Mouse (Mus musculus) thymus, adult 2 months (tissue): ENCODE data around the gene Tmem221. TPM values are rescaled to one million over a fixed set of nuclear protein-coding genes. Genes with fewer than 3 reads are reported as not detected.

Source experiments
- DNase-seq: peaks from one replicate; pipeline ENCODE4 v3.0.0; 2021
- H3K27ac ChIP-seq: fragments of 200-500 bp; 2 replicates; pipeline ENCODE4 v1.5.1; 2012; ENCODE audit warnings: low read length, control low read depth; ENCODE audit not compliant: control insufficient read depth, insufficient read depth
- H3K27me3 ChIP-seq: fragments of 200-500 bp; 2 replicates; pipeline ENCODE4 v1.6.1; 2012; ENCODE audit warnings: mild to moderate bottlenecking, low read length, moderate library complexity, mixed read lengths; ENCODE audit not compliant: control insufficient read depth, insufficient read depth
- H3K36me3 ChIP-seq: fragments of 200-500 bp; 2 replicates; pipeline ENCODE4 v1.6.1; 2012; ENCODE audit warnings: mild to moderate bottlenecking, low read length, moderate library complexity; ENCODE audit not compliant: control insufficient read depth, insufficient read depth
- H3K4me1 ChIP-seq: fragments of 200-500 bp; replicated peaks from 2 replicates; pipeline ENCODE4 v1.6.1; 2012; ENCODE audit warnings: low read length; ENCODE audit not compliant: control insufficient read depth, insufficient read depth
- H3K4me3 ChIP-seq: fragments of 200-500 bp; 2 replicates; pipeline ENCODE4 v1.5.1; 2012; ENCODE audit warnings: mild to moderate bottlenecking, low read length, control low read depth, moderate library complexity; ENCODE audit not compliant: control insufficient read depth, insufficient read depth
- CTCF ChIP-seq: fragments of 200-500 bp; IDR thresholded peaks from 2 replicates; pipeline ENCODE4 v1.5.1; 2012; ENCODE audit warnings: mild to moderate bottlenecking, control low read depth, low read length, moderate library complexity, borderline replicate concordance; ENCODE audit not compliant: control insufficient read depth, poor library complexity, insufficient read depth; ENCODE audit errors: extremely low read depth
- POLR2A ChIP-seq: fragments of 200-500 bp; IDR thresholded peaks from 2 replicates; pipeline ENCODE4 v1.6.1; 2012; ENCODE audit warnings: mild to moderate bottlenecking, low read length, control low read depth, moderate library complexity; ENCODE audit not compliant: control insufficient read depth, poor library complexity, insufficient read depth; ENCODE audit errors: extremely low read depth
- WGBS: fragments of 180-500 bp; shearing (Covaris S2); methylation state at CpG from one replicate; pipeline ENCODE4 v1.1.7; 2018; 5-methylcytosine and 5-hydroxymethylcytosine counted together
- polyA plus RNA-seq: library from polyadenylated mRNA; depleted of rRNA; stranded (reverse); fragments of >200 nt; gene quantifications from 2 replicates; pipeline ENCODE4 v1.2.3, GENCODE M21; 2012

The Tmem221 gene
- polyA plus RNA-seq, 1 experiment: 15.5 TPM

GRCm38 (mm10) chr8:71570291-71570954 lies 11.8 kb upstream of the Tmem221 start:
- DNase-seq: peak; percentile 85

GRCm38 (mm10) chr8:71569366-71570290 lies 11.0 kb upstream of the Tmem221 start:
- DNase-seq: peak; percentile 60
- 8% methylated on average over 51 of the region's 51 CpGs for WGBS
- Histone ChIP-seq H3K27ac (peak overlapping the region; percentile 31; the same call in 1 of the 2 replicates), H3K36me3 (no peaks in the 10 kb centered on the region), H3K4me1 (peaks cover 39% of the 10 kb centered on the region), H3K27me3 (no peaks in the 10 kb centered on the region), H3K4me3 (peak overlapping the region; percentile 55)
- no peak for TF ChIP-seq POLR2A
- no peak for TF ChIP-seq CTCF

More at GRCm38 (mm10) chr8:71570291-71570954, 11.8 kb upstream of the Tmem221 start:
- H3K27me3 ChIP-seq: no peaks in the 10 kb centered on the region
- no peaks in the 10 kb centered on the region for H3K36me3 ChIP-seq
- peak overlapping the region; percentile 55 for H3K4me3 ChIP-seq
- under 1% methylated on average over 41 of the region's 41 CpGs for WGBS
- TF ChIP-seq CTCF: no peak
- TF ChIP-seq POLR2A: no peak
- H3K4me1 ChIP-seq: peaks cover 39% of the 10 kb centered on the region
- H3K27ac ChIP-seq: peak overlapping the region; percentile 9; the same call in 1 of the 2 replicates

- TF ChIP-seq CTCF: no peak
- TF ChIP-seq POLR2A: no peak
- Histone ChIP-seq H3K4me3 (no peak overlapping the region), H3K4me1 (peaks cover 36% of the 10 kb centered on the region), H3K27ac (peak overlapping the region; percentile 31; the same call in 1 of the 2 replicates), H3K27me3 (no peaks in the 10 kb centered on the region), H3K36me3 (no peaks in the 10 kb centered on the region)
- no peak for DNase-seq
- 85% methylated on average over 6 of the region's 6 CpGs for WGBS
Measured at GRCm38 (mm10) chr8:71568941-71569340, 10.3 kb upstream of the Tmem221 start.

GRCm38 (mm10) chr8:71568387-71568937 lies 9.8 kb upstream of the Tmem221 start, which contains the start of gene Slc27a1:
Slc27a1 (plus strand) TSS chr8:71568882.
- H3K36me3 ChIP-seq: no peaks in the 10 kb centered on the region
- DNase-seq: no peak
- H3K4me3 ChIP-seq: peak within 1 kb of the TSS; percentile 55
- no peaks in the 10 kb centered on the region for H3K27me3 ChIP-seq
- WGBS: 60% methylated on average over 13 of the region's 13 CpGs
- TF ChIP-seq POLR2A (no peak), CTCF (no peak)
- H3K27ac ChIP-seq: peak within 1 kb of the TSS; percentile 31; the same call in 1 of the 2 replicates
- peaks cover 36% of the 10 kb centered on the region for H3K4me1 ChIP-seq

GRCm38 (mm10) chr8:71567587-71567986 lies 8.9 kb upstream of the Tmem221 start:
- Histone ChIP-seq H3K36me3 (no peaks in the 10 kb centered on the region), H3K27ac (no peak overlapping the region), H3K4me1 (peaks cover 35% of the 10 kb centered on the region), H3K4me3 (no peak overlapping the region), H3K27me3 (no peaks in the 10 kb centered on the region)
- TF ChIP-seq POLR2A (no peak), CTCF (no peak)
- no peak for DNase-seq
- 94% methylated on average over 7 of the region's 7 CpGs for WGBS

- WGBS: 96% methylated on average over 3 of the region's 3 CpGs
- DNase-seq: no peak
- H3K4me3 ChIP-seq: no peak within 1 kb of the TSS
- TF ChIP-seq CTCF: no peak
- no peak for TF ChIP-seq POLR2A
- no peaks in the 10 kb centered on the region for H3K36me3 ChIP-seq
- H3K4me1 ChIP-seq: peaks cover 36% of the 10 kb centered on the region
- no peak within 1 kb of the TSS for H3K27ac ChIP-seq
- H3K27me3 ChIP-seq: no peaks in the 10 kb centered on the region
Measured at GRCm38 (mm10) chr8:71566501-71566900, 7.8 kb upstream of the Tmem221 start, which contains the start of gene Nxnl1. Nxnl1 (minus strand) TSS chr8:71566601.
